Mouse (Mus musculus) right cerebral cortex, postnatal 14 days (tissue): ENCODE data around the gene Hnrnpu.
"Not testable (repeated sequence)": the region's sequence is repeated elsewhere in the genome, so short reads cannot be mapped to it uniquely, and the experiment has no call there.

Source experiments
- DNase-seq: peaks from one replicate; pipeline ENCODE4 v3.0.0; 2022

Hnrnpu gene

DNA sequence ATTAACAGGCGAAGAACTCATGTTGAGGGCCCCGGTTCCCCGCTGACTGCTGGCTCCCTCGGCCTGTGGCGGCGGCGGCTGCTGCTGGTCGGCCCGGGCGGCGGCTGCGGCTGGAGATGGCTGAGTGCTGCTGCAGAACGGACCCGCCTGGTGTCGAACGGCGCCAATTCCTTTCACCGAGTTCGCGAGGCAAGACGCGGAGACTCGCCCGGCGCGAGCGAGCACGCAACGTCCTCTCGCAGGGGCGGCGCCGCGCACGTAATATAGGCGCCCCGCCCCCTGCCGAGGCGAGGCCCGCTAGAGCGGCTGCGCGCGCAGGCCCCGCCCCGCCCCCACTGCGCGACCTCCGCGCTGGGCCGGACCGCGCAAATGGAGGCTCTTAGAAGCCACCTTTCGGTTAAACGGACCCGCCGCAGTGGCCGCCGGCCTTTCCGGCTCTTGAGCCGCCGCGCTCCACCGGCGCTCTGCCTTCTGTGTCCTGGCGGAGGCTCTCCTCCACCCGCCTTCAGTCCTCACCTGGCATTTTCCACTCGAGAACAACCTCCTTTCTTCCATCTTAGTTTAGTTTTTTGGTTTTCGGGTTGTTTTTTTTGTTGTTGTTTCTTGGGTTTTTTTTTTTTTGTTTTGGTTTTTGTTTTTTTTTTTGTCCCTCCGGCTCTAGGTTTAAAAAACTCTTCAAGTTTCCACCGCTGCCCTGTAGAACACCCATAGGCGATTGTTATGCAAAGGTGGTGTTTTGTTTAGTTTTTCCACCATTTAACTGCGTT is at the start of gene Hnrnpu:
TSS of gene Hnrnpu (minus strand) at position 247 of the 767 bp plus-strand sequence.
- DNase-seq: peak; percentile 98

DNA sequence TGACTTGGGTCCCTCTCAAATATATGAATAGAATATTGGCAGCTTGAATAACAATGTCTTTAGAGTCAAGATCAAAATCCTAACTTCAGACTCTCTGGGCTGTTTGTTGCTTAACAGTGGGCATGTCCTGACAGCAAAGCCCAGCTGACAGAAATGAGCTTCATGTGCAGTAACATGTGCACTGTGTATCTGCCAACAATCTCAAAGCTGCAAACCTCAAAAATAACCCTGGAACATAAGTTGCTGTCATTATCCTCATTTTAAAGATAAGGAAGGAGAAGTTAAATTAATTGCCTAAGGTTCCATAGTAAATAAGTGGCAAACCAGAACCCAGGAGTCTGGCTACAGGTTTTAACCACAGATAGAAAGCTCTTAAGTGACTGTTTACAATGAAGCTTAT is 44.6 kb upstream of the Hnrnpu start:
- no peak for DNase-seq

DNA sequence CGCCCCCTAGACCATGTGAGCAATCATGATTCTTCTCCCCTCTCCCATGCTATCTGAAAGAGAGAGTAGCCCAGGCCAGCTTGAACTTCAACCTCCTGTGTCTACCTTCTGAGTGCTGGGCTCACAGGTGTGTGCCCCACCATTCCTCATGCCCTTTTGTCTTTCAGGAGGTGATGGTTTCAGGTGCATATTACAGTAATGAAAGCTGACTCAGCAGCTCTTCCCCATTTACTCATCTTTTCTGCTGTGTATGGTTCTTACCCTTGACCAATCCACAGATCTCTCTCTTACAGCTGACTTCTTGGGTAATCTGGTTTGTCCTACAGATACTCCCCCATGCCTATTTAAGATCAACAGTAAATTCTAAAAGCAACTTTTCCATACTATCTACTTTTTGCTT is 41.6 kb upstream of the Hnrnpu start:
- DNase-seq: no peak

DNA sequence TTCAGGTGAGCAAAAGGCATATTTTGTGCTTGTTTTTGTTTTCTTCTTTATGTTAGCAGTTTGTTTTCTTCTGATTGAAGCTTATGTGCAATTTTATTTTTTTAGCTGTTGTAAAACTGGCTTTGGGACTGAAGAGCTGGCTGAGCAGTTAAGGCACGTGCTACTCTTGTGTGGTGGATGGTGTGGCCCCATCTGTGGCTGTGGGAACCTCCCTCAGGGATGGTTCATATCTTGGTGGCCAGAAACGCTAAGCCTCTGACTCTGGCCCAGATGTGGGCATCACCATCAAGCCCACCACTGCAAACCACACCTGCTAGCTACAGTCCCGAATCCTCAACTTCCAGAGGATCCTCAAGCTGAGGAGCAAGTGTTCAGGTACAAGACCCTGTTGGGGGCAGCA is 40.5 kb upstream of the Hnrnpu start:
- no peak for DNase-seq

DNA sequence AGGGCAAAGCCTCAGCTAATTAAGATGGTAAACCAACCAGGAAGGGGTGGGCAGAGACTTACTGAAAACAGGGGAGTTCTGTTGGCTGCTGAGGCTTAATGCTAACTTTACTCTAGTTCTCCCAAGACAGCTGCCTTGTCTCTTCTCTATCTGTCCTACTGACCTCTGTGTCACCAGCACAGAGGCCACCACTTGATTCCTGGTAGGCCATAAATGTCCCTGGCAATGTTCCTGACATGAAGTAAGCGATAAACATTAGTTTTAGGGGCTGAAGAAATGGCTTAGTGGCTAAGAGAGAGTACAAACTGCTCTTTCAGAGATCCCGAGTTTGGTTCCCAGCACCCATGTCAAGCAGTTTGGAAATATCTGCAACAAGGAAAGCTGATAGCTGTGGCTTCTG is 39.3 kb upstream of the Hnrnpu start:
- DNase-seq: no peak

DNA sequence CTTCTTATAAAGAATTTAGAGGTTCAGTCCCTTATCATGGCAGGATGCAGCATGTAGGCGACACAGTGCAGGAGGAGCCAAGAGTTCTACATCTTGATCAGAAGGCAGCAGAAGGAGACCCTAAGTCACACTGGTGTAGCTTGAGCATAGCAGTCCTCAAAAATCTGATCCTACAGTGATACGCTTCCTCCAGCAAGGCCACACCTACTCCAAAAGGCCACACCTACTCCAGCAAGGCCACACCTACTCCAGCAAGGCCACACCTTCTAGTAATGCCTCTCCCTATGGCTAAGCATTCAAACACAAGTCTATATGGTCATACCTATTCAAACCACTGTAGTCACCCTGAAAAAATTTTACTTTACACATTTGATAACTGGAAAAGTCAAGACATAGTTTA is 38.5 kb upstream of the Hnrnpu start:
- no peak for DNase-seq

DNA sequence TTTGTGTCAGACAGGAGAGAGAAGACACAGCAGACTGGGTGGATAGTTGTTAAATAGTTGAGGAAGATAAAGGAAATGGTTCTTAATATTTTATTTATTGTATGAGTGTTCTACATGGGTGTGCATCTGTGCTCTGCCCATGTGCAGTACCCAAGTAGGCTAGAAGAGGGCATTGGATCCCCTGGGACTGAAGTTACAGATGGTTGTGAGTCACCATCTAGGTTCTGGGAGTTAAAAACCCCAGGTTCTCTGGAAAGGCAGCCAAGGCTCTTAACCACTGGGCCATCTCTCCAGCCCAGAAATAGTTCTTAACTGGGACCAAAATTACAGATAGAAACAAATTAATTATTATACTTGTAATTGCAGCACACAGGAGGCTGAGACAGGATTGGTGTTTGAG is 37.8 kb upstream of the Hnrnpu start:
- no peak for DNase-seq

DNA sequence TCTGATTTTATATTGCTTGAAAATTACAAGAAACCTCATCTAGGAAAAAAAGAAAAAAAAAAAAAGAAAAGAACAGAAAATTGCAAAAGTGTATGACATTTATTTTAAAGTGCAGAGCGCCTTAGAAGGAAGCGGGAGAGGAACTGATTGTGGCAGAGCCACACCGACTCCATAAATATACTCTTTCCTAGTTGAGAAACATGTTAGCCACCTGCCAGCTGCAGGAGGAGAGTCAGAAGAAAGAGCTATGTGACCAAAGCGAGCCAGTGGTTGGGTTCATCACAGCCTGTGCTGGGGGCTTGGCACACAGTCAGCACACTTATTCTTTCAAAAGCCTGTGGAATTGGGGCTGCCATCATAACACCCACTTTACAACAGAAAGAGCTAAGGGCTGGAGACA is 35.1 kb upstream of the Hnrnpu start:
- no peak for DNase-seq

DNA sequence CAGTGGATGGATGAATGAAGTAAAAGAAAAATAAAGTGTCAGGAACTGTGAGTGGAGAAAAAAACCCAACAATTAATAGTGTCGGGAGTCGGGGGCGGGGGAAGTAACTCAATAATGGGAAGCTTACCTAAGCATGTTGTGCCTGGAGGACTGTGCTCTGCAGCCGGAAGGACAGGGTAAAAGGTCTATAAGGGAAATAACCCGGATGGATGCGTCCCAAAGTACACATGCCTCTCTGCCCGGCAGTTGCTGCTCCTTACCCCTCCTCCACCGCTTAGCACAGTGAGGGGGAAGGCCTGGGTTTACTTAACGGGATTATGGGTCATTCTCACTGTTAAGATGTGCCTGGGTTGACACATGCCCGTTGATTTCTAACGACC is 31.7 kb upstream of the Hnrnpu start:
- peak; percentile 23 for DNase-seq

DNA sequence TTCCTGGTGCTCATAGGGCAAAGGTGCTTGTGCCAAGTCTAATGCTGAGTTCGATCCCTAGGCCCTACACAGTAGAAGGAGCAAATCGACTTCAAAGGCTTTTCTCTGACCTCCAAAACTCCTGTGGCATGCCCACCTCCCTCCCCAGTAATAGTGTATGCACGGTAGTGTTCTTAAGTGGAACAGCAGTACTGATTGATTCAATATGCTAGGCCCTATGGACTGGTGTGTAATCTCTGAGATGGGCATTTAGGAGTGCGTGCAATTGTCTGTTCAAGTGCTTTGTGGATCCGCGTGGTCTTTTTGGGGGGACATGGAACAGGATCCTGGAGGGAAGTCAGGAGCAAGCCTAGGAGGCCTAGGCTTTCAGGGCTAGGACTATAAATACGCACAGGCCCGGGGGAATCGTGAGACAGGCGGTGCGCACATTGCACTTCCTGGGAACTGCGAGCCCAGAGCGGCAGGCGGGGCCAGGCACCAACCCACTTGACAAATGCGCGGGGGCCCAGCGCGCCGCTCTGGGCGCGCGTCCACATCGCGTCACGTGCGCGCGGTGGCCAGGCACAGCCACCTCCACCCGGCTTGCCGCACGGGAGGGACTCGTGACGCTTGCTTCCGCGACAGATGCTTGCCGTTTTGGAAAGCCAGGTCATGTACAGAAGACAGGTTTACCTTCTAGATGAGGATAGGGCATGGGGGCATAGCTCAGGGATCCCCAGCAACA is 31.1 kb upstream of the Hnrnpu start:
- peak; percentile 90 for DNase-seq

DNA sequence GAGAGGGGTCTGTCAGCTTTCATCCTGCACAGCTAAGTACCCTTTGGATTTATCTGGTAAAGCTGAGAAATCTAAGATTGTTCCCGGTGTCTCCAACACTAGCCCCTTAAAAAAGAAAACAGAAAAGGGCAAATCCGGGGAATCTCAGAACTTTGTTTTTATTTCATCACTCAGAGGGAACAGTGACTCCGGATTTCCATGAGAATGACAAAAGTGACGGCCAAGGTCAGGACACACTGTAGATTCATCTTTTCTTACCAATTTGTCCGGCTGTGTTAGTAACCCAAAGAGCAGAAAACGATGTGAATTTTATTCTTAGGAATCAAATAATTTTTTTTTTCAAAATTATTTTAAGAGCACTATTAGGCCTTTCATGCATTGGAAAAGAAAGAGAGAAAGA is 30.5 kb upstream of the Hnrnpu start:
- no peak for DNase-seq

DNA sequence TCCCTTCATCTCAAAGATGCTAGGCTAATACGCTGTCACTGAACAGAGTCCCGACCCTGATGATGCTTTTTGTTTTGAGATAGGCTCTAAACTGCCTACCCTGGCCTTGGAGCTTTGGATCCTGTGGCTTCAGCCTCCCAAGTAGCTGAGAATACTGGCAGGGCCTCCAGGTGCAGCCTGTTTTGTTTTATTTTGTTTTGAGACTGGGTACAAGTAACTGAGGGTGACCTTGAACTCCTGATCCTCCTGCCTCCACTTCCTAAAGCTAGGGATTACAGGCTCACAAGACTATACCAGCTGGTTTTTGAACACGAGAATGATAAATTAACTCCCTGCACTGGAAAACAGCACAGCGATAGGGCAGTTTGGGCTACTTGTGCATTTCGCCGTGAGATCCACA is 27.6 kb upstream of the Hnrnpu start:
- no peak for DNase-seq

DNA sequence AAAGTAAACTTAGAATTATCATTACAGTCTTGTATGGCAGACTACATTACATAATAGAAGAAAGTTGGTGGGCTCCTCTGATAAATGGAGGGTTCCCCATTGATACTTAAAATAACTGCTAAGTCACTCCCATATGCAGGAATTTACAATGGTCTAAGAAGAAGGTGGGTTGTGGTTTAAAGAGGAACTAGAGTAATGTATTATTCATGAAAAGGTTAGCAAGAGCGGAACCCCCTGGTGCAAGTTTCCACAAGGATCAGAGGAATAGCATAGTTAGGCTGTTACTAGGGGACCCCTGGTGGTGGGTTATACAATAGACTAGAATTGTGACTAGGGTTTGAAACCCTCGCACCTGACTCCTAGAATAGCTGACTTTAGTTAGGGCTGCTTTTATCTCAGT is 23.1 kb upstream of the Hnrnpu start:
- DNase-seq: no peak

DNA sequence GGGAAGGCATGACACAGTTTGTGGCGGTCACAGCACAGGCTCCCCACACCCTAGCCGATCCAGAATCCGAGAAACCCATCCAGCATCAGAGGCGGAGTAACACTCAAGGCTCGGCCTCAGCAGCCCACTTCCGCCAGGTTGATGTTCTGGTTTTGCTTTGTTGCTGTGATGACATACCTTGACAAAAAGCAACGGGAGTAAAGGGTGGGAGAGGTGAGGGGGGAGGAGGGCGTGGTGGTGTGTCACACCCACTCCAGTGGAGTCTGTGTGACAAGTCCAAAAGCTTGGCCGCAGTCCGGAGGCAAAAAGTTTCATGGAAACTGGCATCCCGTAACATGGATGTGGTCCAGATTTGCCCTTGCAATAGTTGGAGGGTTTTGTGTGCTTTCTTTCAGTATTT is 22.7 kb upstream of the Hnrnpu start:
- DNase-seq: no peak

DNA sequence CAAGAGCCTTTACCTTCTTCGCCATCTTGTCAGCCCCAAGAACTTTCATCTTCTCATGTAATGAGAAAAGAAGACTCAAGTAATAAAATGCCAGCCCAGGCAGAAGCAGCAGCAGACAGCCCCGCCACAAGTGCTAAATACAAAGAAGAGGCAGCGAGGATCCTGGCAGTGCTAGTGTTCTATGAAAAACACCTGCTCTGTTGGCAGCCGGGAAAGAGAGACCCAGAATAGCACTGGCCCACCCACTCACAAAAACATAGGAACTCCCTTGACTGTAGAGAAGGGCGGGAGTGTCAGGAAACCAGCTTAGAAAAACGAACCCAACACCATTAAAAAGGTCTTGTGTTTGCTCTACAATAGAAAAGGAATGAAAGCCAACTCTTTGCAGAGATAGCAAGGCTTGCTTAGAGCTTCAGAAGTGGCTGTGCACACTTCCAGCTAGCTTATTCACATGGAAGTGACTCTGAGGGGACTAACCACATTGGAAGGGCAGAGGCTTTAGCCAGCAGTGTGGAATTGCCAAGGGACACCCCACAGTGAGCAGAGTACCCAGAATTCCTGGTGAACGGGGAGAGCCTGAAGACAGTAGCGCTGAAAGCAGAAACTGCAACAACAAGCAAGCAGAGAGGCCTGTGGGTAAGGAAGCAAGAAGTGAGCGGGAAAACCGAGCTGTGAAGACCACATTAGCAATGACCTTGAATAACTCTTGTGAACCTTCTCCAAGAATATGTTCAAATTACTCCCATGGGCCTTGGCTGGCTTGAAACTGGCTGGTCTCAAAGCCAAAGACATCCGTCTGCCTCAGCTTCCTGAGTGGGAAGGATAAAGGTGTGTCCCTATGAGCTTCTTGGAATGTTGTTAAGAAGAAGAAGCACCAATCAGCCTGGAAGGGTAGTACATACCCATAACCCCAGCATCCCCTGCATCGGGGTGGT is 20.4 kb upstream of the Hnrnpu start:
- peak; percentile 39 for DNase-seq

DNA sequence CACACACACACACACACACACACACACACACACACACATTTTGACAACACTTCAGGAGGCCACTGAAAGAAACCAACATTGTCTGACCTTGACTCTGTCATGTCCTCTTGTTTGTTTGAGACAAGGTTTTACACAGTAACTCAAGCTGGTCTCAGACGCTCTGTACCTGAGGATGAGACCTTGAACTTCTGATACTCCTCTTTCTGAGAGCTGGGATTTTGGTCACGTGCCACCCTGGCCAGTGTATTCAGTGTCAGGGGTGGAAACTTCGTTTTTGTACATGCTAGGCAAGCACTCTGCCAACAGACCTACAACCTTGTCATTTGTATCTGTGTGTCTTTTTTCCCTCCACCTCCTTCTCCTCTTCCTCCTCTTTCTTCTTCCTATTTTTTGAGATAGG is 17.0 kb upstream of the Hnrnpu start:
- no peak for DNase-seq

DNA sequence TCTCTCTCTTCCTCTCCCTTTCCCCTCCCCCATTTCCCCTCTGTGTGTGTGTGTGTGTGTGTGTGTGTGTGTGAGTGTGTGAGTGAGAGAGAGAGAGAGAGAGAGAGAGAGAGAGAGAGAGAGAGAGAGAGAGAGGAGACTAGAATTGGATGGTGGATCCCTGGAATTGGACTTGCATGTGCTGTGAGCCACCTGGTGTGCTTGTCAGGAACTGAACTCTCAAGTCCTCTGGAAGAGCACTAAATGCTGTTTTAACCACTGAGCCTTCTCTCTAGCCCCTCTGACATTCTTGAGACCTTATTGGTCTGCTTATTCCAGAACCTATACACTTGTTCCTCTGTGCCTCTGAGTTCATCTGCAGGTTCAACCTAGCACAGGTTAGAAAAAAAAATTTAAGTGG is 14.0 kb upstream of the Hnrnpu start:
- DNase-seq: no peak

DNA sequence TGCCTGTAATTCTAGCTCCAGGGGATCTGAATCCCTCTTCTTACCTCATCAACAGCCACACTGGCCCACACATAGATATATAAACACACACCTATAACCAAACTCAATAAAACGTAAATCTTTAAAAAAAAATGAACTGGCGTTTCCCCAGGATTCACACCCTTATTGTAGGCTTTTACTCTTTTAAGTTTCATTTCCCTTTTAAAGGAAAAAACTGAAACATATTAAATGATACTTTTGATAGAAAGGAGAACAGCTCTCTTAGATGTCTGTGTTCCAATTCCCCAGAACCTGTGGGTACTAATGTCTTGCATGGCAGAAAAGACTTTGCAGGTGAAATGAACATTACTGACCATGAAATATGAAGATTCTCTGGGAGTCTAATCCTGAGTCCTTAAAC is 13.2 kb upstream of the Hnrnpu start:
- no peak for DNase-seq

DNA sequence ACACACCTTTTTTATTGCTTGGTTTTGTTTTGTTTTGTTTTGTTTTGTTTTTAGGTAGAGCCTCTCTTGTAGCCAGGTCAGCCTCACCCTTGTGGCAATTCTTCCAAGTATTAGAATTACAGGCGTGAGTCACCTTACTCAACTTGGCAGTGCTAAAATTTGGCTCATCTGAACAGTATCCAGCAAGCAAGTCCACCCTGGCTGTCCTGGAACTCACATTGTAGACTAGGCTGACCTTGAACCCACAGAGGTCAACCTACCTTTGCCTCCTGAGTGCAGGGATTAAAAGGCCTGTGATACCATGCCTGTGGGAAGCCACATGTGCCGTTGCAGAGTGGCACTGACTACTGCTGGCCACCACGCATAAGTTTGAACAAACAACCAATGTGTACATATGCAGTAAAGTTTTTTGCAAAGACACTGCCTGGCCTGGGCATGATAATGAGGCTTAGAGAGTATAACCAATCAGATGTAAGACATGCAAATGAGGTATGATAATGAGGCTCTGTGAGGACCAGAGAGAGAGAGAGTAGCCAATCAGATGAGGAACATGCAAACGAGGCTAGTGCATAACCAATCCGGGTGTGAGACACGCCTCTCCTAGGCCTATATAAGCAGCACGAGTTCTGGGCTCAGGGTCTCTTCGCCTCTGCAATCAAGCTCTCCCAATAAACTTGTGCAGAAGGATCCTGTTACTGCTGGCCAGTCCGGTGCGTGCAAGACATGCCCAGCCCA is 6.6 kb upstream of the Hnrnpu start:
- not testable (repeated sequence) for DNase-seq

DNA sequence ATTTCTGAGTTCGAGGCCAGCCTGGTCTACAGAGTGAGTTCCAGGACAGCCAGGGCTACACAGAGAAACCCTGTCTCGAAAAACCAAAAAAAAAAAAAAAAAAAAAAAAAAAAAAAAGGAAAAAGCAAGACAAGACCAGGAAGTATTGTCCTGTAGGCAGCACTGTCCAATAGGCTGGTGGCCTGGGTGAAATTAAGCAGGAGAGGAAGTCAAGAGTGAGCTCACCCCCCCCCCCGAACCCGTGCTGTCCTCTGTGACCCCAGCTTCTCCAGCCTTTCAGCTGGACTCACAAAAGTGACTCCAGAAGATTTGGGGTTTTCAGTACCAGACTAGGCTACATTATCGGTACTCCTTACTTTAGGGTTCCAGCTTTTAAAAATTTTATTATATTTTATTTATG is 5.0 kb upstream of the Hnrnpu start:
- DNase-seq: no peak

DNA sequence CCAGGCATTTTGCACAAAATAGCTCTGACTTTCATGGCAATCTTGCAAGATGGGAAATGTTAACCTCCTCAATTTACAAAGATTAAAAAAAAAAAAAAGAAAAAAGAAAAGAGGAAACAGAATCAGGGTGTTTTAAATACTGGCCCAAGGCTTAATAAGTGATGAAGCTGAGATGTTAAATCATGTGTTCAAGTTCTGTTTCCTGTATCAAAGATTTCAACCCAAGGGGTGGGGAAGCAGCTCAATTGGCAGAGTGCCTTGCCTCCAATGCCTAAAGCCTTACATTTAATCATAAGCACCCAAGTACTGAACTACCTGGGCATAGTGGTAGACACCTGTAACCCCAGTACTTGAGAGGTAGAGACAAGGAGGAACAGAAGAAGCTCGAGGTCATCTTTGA is 4.5 kb upstream of the Hnrnpu start:
- DNase-seq: no peak

DNA sequence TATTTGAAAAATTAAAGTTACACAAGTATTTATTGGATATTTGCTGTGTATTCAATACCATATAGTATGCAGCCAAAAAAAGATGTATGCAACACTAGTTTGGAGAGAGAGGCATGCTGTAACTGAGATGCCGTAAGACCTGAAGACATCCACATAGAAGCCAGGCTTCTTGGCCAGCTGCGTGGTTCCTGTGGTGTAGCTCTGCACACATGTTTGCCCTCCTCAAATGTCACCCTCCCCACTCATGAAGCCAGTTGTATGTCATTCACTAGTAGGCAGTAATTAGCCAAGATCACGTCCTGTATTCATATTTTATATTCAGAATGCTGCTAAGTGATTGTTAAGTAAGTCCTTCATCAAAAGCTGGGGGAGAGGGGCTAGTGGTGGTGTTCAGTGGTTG is 3.8 kb upstream of the Hnrnpu start:
- no peak for DNase-seq

DNA sequence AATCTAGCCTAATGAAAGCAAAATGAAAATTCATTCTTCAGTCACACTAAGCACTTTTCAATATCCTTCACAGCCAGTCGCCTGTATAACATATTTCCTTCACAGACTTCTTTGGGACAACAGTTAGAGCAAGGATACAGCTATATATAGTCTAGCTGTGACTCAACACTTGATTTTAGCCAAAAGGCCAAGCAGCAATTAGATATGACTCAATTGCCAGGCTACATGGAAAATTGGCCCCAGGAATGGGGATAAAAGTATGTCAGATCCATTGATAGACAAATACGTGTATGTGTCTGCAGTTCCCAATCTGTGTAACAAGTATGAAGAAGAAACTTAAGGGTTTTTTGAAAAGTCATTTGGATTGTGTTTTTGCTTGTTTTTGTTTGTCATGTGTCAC is 2.6 kb upstream of the Hnrnpu start:
- DNase-seq: no peak
